Mouse (Mus musculus) lung, embryonic 15.5 days (tissue): ENCODE data around the gene Ngfr. TPM values are rescaled to one million over a fixed set of nuclear protein-coding genes. Genes with fewer than 3 reads are reported as not detected.

Experiments
- ATAC-seq: fragments of 200-750 bp; cut with Nextera tagmentation; 2 replicates; pipeline ENCODE4 v1.8.0; 2017; ENCODE audit warnings: moderate number of reproducible peaks, borderline replicate concordance; ENCODE audit not compliant: low FRiP score, low TSS enrichment; ENCODE audit errors: extremely low read depth
- H3K27ac ChIP-seq: fragments of 300-500 bp; sonication (generic); 2 replicates; pipeline ENCODE4 v1.5.1; 2015; ENCODE audit warnings: moderate library complexity, mild to moderate bottlenecking, inconsistent platforms
- H3K27me3 ChIP-seq: fragments of 300-500 bp; sonication (generic); 2 replicates; pipeline ENCODE4 v1.6.1; 2015; ENCODE audit warnings: inconsistent platforms
- H3K36me3 ChIP-seq: fragments of 300-500 bp; sonication (generic); 2 replicates; pipeline ENCODE4 v1.6.1; 2015; ENCODE audit warnings: inconsistent platforms
- H3K4me1 ChIP-seq: fragments of 300-500 bp; sonication (generic); 2 replicates; pipeline ENCODE4 v1.6.1; 2015; ENCODE audit warnings: inconsistent platforms
- H3K4me2 ChIP-seq: fragments of 300-500 bp; sonication (generic); 2 replicates; pipeline ENCODE4 v1.6.1; 2015; ENCODE audit warnings: inconsistent platforms, mild to moderate bottlenecking, moderate library complexity
- H3K4me3 ChIP-seq: fragments of 300-500 bp; sonication (generic); 2 replicates; pipeline ENCODE4 v1.5.1; 2015; ENCODE audit warnings: mild to moderate bottlenecking, inconsistent platforms
- H3K9ac ChIP-seq: fragments of 300-500 bp; sonication (generic); 2 replicates; pipeline ENCODE4 v1.6.1; 2015; ENCODE audit warnings: inconsistent platforms
- H3K9me3 ChIP-seq: fragments of 300-500 bp; sonication (generic); 2 replicates; pipeline ENCODE4 v1.6.1; 2016; ENCODE audit warnings: inconsistent platforms
- WGBS: fragments of 180-500 bp; shearing (Covaris S2); methylation state at CpG from one replicate; pipeline ENCODE4 v1.1.7; 2015; 5-methylcytosine and 5-hydroxymethylcytosine counted together
- polyA plus RNA-seq: library from polyadenylated mRNA; unstranded; fragments of >200 nt; fragmentation: Nextera tagmentation; extraction: Ambion mirVana; gene quantifications from 2 replicates; pipeline ENCODE4 v1.2.1, GENCODE M21; 2015

Gene Ngfr
- polyA plus RNA-seq, 1 experiment from 2014 or later: 5.1 TPM

DNA sequence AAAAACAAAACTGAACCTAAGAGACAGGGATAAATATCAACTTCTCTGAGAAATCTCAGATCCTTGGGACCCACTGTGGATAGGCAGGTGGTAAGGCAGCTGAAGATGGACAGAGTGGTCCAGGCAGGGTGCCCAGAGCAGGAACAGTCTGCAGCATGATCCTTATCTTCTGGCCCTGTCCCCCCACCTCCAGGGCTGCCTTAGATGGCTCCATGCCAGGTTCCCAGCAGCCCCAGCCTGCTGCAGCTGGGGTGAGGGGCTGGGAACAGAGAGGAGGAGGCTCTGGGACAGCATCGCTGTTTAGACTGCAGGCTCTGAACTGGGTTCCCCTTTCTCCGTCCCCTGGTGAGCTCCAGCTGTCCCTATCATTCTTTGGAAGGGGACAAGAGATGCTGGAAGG, 27.8 kb downstream of the Ngfr start:
- 0 out of 2 replicates have a peak, but pooled peaks have one; percentile 13 for ATAC-seq
- 38% methylated on average over 2 of the region's 2 CpGs for WGBS
- 0 out of 2 replicates have a peak, but pooled peaks cover 3% of the 10 kb centered on the region for H3K9me3 ChIP-seq

GRCm38 (mm10) chr11:95557719-95558118, 29.8 kb downstream of the Ngfr start:
- H3K27me3 ChIP-seq: 0 out of 2 replicates have a peak, but pooled peaks cover 3% of the 10 kb centered on the region
- H3K4me2 ChIP-seq: no peak overlapping the region
- no peak for ATAC-seq
- H3K4me3 ChIP-seq: no peak overlapping the region
- H3K4me1 ChIP-seq: peaks cover 6% of the 10 kb centered on the region
- no peak overlapping the region for H3K27ac ChIP-seq
- H3K9ac ChIP-seq: no peak overlapping the region
- WGBS: 30% methylated on average over 6 of the region's 6 CpGs
- no peaks in the 10 kb centered on the region for H3K36me3 ChIP-seq
- H3K9me3 ChIP-seq: no peaks in the 10 kb centered on the region

More for the DNA sequence above, 27.8 kb downstream of the Ngfr start:
- Histone ChIP-seq H3K9ac (no peak overlapping the region), H3K36me3 (no peaks in the 10 kb centered on the region), H3K4me3 (no peak overlapping the region), H3K4me1 (peaks cover 6% of the 10 kb centered on the region), H3K4me2 (no peak overlapping the region), H3K27me3 (0 out of 2 replicates have a peak, but pooled peaks cover 3% of the 10 kb centered on the region), H3K27ac (no peak overlapping the region)

GRCm38 (mm10) chr11:95557032-95557431, 30.5 kb downstream of the Ngfr start:
- H3K4me2 ChIP-seq: no peak overlapping the region
- peaks cover 6% of the 10 kb centered on the region for H3K4me1 ChIP-seq
- H3K4me3 ChIP-seq: no peak overlapping the region
- no peak overlapping the region for H3K9ac ChIP-seq
- H3K27ac ChIP-seq: no peak overlapping the region
- 0 out of 2 replicates have a peak, but pooled peaks cover 3% of the 10 kb centered on the region for H3K27me3 ChIP-seq
- no peaks in the 10 kb centered on the region for H3K36me3 ChIP-seq
- 79% methylated on average over 6 of the region's 6 CpGs for WGBS
- no peaks in the 10 kb centered on the region for H3K9me3 ChIP-seq
- ATAC-seq: no peak

- 53% methylated on average over 8 of the region's 8 CpGs for whole genome bisulfite sequencing
- no peak for ATAC-seq
- Histone ChIP-seq H3K9me3 (no peaks in the 10 kb centered on the region), H3K4me1 (peaks cover 6% of the 10 kb centered on the region), H3K4me3 (no peak overlapping the region), H3K27me3 (0 out of 2 replicates have a peak, but pooled peaks cover 3% of the 10 kb centered on the region), H3K9ac (no peak overlapping the region), H3K27ac (no peak overlapping the region), H3K4me2 (no peak overlapping the region), H3K36me3 (no peaks in the 10 kb centered on the region)
These were observed 32.3 kb downstream of the Ngfr start for GRCm38 (mm10) chr11:95555279-95555678.

DNA sequence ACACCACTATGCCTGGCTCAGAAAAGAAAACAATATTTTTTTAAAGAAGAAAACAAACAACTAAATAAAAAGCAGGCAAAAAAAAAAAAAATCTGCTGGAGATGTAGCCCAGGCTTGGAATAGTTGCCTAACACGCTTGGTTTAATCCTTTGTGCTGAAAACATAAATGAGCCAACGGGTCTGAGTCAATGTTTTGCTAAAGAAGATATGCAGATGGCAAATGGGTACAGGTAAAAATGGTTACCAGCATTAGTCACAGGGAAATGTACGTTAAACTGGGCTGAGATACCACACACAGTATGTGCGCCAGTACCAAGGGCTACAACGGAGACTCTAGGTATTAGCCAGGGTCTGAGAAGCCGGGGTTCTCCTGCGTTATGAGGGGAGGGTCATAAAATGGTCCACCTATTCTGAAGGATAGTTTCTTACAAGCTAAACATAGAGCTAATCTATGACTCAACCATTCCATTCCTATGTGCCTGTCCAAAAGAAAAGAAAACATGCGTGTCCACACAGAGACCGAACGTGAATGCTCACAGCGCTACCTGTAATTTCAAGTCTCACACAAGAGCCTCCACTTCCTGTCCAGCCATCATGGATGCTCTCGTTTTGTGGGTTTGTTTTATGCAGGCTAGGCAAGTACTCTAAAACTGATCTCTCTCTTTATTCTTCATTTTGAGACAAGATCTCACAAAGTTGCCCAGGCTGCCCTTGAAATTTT, 37.1 kb downstream of the Ngfr start:
- no peaks in the 10 kb centered on the region for H3K27me3 ChIP-seq
- no peak overlapping the region for H3K27ac ChIP-seq
- 83% methylated on average over 12 of the region's 12 CpGs for WGBS

DNA sequence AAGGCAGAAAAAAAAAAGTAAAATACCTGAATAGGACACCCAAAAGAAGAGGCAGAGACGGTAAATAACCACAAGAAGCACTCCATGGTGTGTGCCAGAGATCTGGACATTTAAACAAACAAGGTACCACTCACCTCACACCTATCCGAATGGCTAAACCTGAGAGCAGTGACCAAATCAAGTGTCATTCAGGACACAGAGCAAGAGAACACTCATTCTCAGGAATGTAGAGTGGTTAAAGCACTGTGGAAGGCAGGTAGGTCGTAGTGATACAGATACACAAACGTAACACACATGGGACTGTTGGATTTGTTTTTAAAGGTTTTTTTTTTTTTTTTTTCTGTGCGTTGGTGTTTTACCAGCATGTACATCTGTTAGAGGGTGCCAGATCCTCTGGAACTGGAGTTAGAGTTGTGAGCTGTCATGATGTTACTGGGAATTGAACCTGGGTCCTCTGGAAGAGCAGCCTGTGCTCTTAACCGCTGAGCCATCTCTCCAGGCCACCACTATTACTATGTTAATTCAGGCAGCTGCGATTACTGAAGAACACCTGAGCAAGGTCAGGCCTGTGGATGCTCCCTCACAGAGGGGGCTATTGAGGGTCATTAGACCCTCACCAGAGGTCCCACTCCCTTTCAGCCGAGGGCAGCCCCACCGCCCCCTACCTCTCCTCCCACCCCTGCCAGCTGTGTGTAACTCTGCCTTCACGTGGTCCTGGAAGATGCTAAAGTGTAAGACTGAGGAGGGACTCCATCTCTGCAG, 41.3 kb downstream of the Ngfr start:
- no peak overlapping the region for H3K27ac ChIP-seq
- H3K4me1 ChIP-seq: peaks cover 5% of the 10 kb centered on the region; the same call in 1 of the 2 replicates
- H3K36me3 ChIP-seq: no peaks in the 10 kb centered on the region
- H3K4me3 ChIP-seq: no peak overlapping the region
- 46% methylated on average over 10 of the region's 10 CpGs for WGBS
- no peak overlapping the region for H3K4me2 ChIP-seq
- ATAC-seq: no peak
- H3K9ac ChIP-seq: no peak overlapping the region
- H3K27me3 ChIP-seq: no peaks in the 10 kb centered on the region
- H3K9me3 ChIP-seq: no peaks in the 10 kb centered on the region

More for the DNA sequence above, 37.1 kb downstream of the Ngfr start:
- H3K36me3 ChIP-seq: no peaks in the 10 kb centered on the region
- H3K4me2 ChIP-seq: no peak overlapping the region
- no peak for ATAC-seq
- H3K4me3 ChIP-seq: no peak overlapping the region
- no peaks in the 10 kb centered on the region for H3K4me1 ChIP-seq
- H3K9me3 ChIP-seq: no peaks in the 10 kb centered on the region
- H3K9ac ChIP-seq: no peak overlapping the region

GRCm38 (mm10) chr11:95544546-95545327, 42.8 kb downstream of the Ngfr start:
- no peaks in the 10 kb centered on the region for H3K27me3 ChIP-seq
- H3K27ac ChIP-seq: no peak overlapping the region
- H3K4me3 ChIP-seq: no peak overlapping the region
- H3K4me1 ChIP-seq: peaks cover 14% of the 10 kb centered on the region
- H3K4me2 ChIP-seq: no peak overlapping the region
- H3K9ac ChIP-seq: no peak overlapping the region
- H3K36me3 ChIP-seq: no peaks in the 10 kb centered on the region
- WGBS: 78% methylated on average over 8 of the region's 8 CpGs
- no peaks in the 10 kb centered on the region for H3K9me3 ChIP-seq
- no peak for ATAC-seq

DNA sequence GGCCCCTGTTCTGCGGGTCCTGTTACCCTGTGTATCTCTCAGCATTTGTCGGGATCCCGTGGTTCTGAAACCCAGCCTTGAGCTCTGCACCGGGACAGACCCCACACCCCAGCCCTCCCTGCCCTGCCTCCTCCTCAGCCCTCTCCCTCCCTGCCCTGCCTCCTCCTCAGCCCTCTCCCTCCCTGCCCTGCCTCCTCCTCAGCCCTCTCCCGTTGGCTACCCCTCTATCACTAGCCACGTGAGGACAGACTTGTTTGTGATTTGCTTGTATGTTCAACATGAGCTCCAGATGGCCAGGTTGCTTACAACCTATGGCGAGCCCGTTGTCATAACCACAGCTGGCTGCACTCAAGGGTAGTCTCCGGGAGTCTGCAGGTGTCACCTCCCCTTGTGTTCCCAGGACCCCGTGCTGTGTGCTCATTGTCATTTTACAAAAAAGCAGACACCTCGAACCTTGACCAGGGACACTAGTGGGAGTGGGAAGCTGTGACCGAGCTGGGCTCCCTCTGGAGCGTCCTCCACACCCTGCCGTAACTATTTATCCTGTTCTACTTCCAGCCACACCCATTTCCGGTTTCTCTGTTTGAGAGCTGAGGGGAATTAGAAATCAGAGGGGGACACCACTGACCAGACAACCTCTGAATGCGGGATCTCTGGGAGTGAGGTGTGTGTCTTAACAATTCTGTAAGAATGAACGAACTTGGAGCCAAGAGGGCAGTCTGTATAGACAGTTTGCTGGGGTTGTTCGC, 46.7 kb downstream of the Ngfr start:
- H3K4me3 ChIP-seq: no peak overlapping the region
- H3K27me3 ChIP-seq: no peaks in the 10 kb centered on the region
- 15% methylated on average over 18 of the region's 18 CpGs for WGBS
- no peak for ATAC-seq
- peak overlapping the region; percentile 27 for H3K4me2 ChIP-seq
- H3K27ac ChIP-seq: no peak overlapping the region
- no peaks in the 10 kb centered on the region for H3K9me3 ChIP-seq
- no peak overlapping the region for H3K9ac ChIP-seq
- peaks cover 20% of the 10 kb centered on the region for H3K4me1 ChIP-seq
- no peaks in the 10 kb centered on the region for H3K36me3 ChIP-seq

DNA sequence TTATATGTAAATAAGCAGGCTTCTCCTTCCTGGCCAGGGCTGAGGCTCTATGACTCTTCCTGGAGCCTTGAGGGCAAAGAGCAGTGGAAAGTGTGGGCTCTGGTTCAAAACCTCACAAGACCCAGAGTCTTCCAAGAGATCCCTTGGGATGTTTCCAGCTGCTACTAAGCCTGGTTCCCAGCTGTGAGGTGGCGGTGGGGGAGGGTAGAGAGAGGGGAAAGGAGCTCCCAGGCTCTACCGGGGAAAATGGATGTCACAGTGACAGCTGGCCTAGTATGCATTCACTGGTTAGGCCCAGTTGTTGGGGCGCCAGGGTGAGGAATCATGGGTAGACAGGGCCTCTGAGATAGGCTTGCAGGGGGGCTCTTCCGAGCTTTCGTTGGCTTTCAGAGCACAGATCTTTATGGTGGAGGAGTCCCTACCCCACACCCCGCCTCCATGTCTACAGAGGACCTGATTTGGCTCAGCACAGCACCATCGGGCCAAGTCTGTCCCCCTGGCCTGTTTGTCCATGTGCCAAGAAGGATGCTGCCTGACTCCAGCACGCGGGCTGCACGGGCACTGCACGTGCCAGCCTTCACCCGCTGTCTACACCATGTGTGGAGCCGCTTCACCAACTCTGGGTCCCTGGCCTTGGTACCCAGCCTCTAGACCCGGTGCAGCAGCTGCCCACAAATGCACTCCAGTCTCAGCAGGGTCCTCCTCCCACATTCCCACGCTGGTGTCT, 49.0 kb downstream of the Ngfr start:
- H3K4me2 ChIP-seq: no peak overlapping the region
- H3K27me3 ChIP-seq: no peaks in the 10 kb centered on the region
- H3K9me3 ChIP-seq: no peaks in the 10 kb centered on the region
- peaks cover 25% of the 10 kb centered on the region for H3K4me1 ChIP-seq
- H3K36me3 ChIP-seq: no peaks in the 10 kb centered on the region
- no peak overlapping the region for H3K27ac ChIP-seq
- no peak overlapping the region for H3K4me3 ChIP-seq
- ATAC-seq: no peak
- no peak overlapping the region for H3K9ac ChIP-seq
- whole genome bisulfite sequencing: 67% methylated on average over 15 of the region's 15 CpGs

- ATAC-seq: peak; percentile 74; the same call in 1 of the 2 replicates
- WGBS: 19% methylated on average over 24 of the region's 24 CpGs
- Histone ChIP-seq H3K4me2 (peak overlapping the region; percentile 30; the same call in 1 of the 2 replicates), H3K36me3 (no peaks in the 10 kb centered on the region), H3K27me3 (peaks cover 3% of the 10 kb centered on the region; the same call in 1 of the 2 replicates), H3K9me3 (no peaks in the 10 kb centered on the region), H3K4me1 (peaks cover 9% of the 10 kb centered on the region), H3K9ac (no peak overlapping the region), H3K4me3 (no peak overlapping the region), H3K27ac (no peak overlapping the region)
These were observed 53.9 kb downstream of the Ngfr start for GRCm38 (mm10) chr11:95533484-95534160.
